Mouse (Mus musculus) cerebellum, adult 9-10 months (tissue): Measurements from ENCODE around the gene Smarce1.
A peak's percentile ranks its signal among the peaks of the same experiment; 100 is the strongest.
"Not testable (repeated sequence)": the region's sequence is repeated elsewhere in the genome, so short reads cannot be mapped to it uniquely, and the experiment has no call there.

Source experiments
- DNase-seq: peaks from one replicate; pipeline ENCODE4 v3.0.0; 2022

Smarce1 gene

GRCm38 (mm10) chr11:99230261-99231048 is at the start of gene Smarce1:
Smarce1 (minus strand) TSS chr11:99231017.
- DNase-seq, result peak; percentile 76

- peak; percentile 72 for DNase-seq
These were observed 49.2 kb upstream of the Smarce1 start for GRCm38 (mm10) chr11:99279986-99280385.

GRCm38 (mm10) chr11:99276786-99277185 is 46.0 kb upstream of the Smarce1 start:
- no peak for DNase-seq

- no peak for DNase-seq
These were observed 44.8 kb upstream of the Smarce1 start for GRCm38 (mm10) chr11:99275624-99276023.

DNA sequence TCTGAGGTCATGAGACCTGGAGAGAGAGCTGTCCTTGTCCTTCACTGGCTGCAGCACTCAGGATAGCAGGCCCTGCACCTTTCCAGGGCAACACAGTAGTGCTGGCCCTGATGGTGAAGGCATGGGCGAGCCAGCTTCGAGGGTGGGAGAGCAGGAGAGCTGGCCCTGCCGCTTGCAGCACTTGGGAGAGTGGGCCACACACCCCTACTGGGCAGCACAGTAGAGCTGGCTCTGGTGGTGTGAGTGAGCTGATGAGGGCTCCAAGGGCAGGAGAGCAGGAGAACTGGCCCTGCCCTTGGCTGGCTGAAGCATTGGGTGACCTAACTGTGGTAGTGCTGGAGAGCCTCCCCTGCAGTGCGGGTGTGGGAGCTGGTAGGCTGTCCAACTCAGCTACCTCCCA is 41.9 kb upstream of the Smarce1 start:
- no peak for DNase-seq

- DNase-seq, result no peak
These were observed 38.4 kb upstream of the Smarce1 start for GRCm38 (mm10) chr11:99269192-99269591.

DNA sequence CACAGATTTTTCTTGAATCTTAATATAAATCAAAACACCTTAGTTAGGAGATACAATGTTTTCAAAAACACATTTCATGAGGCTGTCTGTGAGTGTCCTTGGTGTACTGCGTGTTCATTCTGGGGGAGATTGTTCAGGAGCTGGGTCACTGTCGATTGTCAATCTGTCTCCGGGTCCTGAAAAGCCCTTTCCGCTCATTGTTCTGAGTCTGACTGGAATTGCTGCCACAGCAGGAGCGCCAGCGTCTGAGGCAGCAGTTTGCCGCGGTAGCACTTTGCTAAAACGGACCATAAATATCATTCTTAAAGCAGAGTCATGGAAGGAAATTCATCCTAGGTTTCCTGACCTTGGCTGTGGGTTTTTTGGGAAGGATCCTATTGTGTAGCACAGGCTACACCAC is 35.0 kb upstream of the Smarce1 start:
- DNase-seq, result no peak

- peak; percentile 75 for DNase-seq
These were observed 34.4 kb upstream of the Smarce1 start for GRCm38 (mm10) chr11:99265220-99265619.

DNA sequence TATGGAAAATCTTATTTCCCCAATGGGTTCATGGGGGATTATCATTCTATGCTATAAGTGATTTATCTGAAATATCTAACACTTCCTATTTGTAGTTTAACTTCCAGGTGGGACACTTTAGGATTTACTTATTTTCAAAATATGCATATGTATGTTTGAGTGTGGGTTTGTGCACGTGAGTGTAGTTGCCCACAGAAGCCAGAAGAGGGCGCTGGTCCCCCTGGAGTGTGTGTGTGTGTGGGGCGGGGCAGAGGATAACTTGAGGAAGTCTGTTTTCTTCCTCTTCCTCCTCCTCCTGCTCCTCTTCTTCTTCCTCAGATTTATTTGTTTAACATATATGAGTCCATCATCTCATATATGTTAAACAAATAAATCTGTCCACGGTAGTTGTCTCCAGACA is 25.4 kb upstream of the Smarce1 start:
- no peak for DNase-seq

DNA sequence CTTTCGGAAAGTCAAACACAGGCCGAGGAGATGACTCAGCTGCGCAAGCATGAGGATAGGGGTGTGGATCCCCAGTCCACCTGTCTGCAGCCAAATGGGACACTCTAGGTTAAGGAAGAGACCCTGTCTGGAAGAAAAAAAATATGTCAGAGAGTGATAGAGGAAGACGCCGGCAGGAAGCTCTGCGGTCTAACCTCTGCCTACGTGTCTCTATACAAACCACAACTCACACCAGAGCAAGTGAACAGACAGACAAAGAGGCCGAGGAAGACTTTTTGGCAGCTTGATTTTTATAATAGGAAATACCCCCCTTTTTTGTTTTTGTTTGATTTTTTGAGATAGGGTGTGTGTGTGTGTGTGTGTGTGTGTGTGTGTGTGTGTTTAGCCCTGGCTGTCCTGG is 24.5 kb upstream of the Smarce1 start:
- DNase-seq, result no peak

DNA sequence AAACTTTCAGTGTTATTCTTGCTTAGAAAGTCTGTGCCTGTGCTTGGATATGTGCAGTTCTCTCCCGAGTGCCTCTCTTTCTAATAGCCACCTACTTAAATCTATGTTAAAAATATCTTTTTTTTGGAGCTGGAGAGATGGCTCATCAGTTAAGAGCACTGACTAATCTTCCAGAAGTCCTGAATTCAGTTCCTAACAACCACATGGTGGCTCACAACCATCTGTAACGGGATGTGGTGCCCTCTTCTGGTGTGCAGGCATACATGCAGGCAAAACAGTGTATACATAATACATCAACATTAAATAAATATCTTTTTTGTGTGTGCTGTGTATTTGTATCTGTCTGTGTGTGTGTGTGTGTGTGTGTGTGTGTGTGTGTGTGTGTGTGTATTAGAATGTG is 23.1 kb upstream of the Smarce1 start:
- DNase-seq, result no peak

DNA sequence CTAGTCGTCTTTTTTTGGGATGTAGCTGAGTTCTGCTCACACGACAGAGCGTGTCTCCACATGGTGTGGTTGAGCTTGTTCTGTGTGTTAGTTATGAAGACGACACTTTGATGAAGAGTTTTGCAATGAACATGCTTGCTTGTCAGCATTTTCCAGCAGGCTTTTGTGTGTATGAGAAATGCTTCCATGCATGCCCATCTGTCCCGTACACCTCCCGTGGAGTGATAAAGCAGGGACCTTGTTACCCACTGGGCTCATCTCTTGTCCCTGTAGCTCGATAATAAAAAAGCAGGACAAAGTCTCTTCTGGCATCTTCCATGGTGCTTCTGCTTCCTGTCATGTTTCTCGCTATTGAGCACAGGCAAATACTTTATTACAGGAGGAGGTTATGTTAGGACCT is 21.9 kb upstream of the Smarce1 start:
- DNase-seq, result peak; percentile 54

DNA sequence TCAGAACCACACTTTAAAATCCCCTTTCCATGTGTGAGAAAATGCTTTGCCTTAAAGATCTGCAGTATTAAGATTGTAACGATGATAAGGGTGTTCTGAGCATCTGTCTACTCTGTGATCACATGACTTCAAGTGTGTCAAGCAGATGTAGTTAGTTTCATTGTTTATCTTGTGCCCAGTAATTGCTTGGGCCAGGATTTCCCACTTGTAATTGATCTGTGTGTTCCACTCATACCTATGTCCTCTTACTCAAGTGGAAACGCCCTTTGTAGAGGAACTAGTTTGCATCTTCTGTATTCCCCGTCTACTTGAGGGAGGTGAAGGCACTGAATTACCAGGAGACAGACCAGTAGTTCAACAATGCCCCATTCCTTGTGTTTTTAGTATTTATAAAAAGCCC is 19.8 kb upstream of the Smarce1 start:
- no peak for DNase-seq

DNA sequence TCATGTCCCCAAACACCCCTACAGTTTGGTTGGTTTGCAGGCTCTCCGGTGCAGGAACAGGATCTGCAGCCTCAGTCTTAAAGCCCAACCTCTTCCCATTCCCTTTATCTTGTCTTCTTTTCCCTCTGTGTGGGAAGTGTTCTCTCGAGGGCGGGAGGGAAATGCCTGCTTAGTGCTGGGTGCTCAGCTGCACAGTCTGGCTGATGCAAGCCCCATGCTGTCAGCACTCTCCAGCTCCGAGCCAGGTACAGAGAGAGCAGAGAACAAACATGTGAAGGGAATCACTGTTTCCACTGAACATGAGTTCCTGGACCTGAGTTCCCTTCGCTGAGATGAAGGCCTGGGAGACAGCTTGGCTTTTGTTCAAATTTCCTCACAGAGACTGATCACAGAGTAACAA is 19.4 kb upstream of the Smarce1 start:
- no peak for DNase-seq

GRCm38 (mm10) chr11:99249115-99249514 is 18.3 kb upstream of the Smarce1 start:
- peak; percentile 78 for DNase-seq

DNA sequence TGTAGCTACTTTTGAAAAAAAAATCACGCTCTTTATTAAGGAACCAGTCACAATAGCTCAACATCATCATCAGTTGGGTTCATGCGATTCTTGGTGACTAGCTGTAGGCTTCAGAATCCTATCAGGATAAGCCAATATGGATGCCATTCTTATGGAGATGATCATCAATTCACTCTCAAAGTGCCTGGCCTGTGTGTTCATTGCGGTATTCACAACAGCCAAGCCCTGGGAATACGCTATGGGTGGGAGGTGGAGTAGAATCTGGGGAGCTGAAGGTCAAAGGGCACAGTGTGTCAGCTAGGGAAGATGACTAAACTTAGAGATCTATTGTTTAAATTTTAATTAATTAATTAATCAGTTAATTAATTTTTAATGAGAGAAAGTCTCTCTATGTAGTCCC is 17.1 kb upstream of the Smarce1 start:
- DNase-seq, result no peak

GRCm38 (mm10) chr11:99244519-99244918 is 13.7 kb upstream of the Smarce1 start:
- DNase-seq, result not testable (repeated sequence)

- DNase-seq, result peak; percentile 82
These were observed 13.1 kb upstream of the Smarce1 start, which contains the start of gene Krt222 for GRCm38 (mm10) chr11:99243820-99244374. Krt222 (minus strand) TSS chr11:99244085.

GRCm38 (mm10) chr11:99243200-99243819 is 12.5 kb upstream of the Smarce1 start:
- no peak for DNase-seq

- DNase-seq, result no peak
These were observed 11.2 kb upstream of the Smarce1 start for GRCm38 (mm10) chr11:99242056-99242455.

GRCm38 (mm10) chr11:99238468-99238867 is 7.7 kb upstream of the Smarce1 start:
- DNase-seq, result no peak

DNA sequence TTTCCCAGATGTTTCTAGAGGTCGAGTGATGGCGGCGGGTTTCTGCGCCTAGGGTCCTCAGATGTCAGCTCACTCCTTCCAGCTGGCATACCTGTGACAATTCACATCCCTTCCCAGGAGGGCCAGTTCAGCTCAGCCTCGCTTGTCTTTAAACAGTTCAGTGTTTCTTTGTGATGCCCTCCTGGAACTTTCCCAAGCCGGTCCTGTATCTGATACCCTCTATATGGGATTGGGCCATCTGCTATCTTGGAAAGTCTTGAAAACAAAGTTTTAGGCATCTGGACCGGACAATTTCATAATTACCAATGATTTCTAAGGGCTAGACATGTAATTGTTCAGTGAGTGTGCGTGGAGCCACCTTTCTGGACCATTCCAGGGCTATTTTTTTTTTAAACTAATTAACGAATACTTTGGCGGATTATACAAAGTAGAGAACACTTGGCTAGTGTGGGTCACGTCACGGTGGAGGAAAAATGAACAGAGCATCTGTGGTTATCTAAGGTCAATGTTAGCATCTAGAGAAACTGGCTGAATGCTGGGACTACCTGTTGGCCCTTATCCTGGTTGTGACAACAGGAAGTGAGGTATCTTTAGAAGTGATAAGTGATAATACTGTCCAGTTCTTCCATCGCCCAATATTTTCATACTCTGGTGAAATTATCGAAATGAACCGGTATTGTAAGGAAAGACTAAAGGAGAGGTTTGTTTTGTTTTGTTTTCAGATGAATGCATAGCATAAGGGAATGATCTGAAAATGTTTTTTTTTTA is 416 bp upstream of the Smarce1 start:
- DNase-seq, result no peak

- no peak for DNase-seq
These were observed 1.1 kb downstream of the Smarce1 start for GRCm38 (mm10) chr11:99229641-99230260.
